Mouse (Mus musculus) CD4-positive helper T cell, adult 2 months (primary cell): ENCODE measurements around the gene Gnl2.

Experiments
- DNase-seq: peaks from one replicate; pipeline ENCODE4 v3.0.0-alpha.2; 2012; ENCODE audit warnings: low read depth, missing footprints, low spot score

The Gnl2 gene

DNA sequence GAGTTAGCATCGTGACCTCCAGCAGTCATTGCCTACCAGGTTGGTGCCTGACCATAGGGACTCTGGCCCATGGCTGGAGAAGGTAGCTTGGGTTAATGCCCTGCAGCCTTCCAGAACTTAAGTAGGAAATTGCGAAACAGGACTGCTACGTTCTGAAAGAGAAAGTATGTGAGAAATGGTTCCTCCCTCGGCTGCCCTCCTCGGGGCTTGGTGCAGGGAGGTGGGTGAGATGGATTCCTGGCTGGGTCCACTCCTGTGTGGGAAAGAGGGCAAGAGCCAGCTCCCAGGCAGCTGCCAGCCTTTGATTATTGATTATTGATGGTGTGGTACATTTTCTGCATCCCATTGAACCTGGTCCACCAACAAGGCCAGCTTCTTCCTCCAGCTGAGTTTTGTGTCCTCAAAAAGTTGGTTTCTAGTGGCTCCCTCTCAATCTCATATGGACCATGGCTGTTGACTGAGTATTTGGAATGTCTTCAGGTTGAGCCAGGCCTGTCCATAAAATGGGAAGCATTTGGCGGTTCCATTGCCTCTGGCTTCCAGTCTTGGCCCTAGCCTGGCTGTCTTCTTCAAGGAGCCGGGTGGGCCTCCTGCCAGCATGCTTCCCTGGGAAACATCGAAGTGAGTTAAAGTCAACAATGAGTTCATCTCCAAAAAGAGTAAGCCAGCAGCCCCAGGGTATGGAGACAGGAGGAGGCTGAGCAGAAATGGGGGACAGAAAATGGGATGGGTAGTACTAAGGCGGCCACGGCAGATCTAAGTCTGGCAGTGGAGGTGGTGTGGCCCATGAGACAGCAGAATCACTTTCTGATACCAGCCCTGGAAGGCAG is at the start of gene Gnl2:
TSS of gene Gnl2 (plus strand) at position 780 of the 830 bp plus-strand sequence.
- no peak for DNase-seq

DNA sequence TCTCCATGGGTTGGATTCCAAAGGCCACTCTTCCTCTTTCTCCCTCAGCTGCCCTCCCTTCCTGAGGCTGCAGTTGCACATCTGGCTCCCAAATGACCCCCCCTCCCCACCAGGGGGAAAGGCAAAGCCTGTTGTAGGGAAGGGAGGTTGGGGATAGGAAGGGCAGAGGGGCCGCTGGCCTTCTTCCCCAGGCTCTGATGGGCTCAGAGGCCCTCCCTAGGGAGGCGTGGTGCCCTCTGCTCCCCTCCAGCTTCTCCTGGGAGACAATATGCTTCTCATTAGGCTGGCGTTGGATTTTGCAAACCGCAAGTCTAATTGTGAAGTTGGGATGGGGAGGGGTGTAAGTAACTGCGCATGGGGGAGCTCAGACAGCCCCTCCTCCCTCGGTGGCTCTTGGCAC is 47.7 kb upstream of the Gnl2 start:
- DNase-seq, result no peak

DNA sequence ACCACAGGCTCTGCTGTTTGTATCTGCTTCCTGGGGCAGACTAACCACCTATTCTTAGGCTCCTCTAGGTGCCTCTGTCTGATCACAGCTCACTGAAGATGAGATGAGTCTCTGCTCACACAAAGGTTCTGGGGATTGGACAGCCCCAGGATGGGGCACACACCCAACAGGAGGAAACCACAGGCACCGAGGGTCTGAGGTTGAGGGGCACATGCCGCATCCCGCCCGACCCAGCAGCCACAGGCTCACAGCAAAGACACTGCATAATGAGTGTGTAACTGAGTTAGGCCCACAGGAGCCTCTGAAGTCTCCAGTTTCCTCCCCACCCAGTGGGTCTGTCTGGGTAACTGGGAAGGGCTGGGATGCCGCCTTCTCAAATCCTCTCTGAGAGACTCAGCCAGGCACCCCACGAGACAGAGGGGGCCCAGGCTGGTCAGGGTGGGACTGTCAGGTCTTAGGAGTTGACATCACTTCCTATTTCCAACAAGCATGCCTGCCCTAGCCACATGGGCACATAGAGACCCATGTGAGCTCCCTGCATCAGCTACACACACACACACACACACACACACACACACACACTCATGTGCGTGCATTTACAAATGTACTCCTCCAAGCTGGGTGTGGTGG is 47.1 kb upstream of the Gnl2 start:
- no peak for DNase-seq

DNA sequence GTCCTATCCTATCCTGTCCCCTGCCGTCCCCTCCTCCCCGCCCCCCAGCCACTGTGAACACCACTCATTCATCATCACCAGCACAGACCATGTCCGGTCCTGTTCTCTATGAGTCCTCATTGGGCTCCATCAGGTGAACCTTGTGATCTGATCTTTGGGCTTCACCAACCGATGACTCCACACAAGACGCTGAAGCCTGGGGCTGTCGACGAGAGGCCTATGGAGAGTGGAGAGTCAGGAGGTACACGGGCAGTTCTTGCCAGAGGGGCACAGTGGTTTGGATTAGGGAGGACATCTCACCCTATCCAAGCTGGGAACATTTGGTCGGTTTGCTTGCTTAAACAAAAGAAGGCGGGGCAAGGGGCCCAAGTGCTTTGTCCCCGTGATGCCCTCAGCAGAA is 46.2 kb upstream of the Gnl2 start:
- no peak for DNase-seq

DNA sequence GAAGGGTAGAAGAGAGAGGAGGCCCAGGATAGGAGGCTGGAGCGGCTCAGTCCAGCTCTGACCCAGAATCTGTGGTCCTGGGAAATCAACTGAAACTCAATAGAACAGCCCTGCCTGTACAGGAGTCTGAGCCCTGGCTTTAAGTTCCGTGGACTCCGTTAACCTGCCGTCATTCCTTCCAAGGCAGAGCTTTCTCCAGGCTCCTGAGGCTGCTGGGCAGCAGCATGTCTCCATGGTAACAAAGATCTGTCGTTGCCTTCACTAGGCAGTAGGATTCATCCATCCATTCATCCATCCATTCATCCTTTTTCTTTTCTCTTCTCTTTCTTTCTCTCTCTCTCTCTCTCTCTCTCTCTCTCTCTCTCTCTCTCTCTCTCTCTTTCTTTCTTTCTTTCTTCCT is 45.7 kb upstream of the Gnl2 start:
- no peak for DNase-seq

DNA sequence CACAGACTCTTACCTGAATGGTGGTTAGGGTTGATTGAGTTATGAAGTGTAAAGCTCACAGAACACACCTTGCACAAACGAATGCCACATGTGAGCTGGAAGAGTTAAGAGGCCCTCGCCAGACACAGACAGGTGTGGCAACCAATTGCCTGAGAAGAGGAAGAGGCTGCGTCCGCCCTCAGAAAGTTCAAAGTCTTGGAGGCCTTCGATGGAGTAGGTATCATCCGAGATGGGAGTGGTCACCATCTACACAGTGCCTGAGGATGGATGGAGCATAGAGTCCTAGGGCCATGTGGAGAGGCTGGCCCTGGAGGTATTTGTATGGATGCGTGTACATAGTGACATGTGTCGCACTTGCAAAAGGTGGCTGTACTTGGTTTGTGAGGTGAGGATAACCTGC is 45.3 kb upstream of the Gnl2 start:
- DNase-seq, result no peak

DNA sequence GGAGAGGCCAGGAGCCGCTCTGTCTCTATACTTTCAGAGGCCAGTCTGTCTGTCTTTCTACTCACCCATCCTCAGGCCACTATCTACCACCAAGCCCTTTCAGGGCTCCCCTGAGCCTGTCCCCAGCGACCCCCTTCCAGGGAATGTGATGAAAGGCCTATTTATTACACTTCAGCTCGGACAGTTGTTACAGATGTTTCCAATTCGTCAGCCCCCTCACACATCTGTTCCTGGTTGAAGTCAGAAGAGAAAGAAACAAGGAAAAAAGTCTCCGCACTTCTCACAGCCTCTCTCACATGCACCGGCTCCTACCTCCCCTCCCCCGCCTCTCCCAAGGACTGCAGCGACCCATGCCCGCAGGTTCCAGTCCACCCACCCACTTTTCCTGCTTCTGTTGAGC is 44.1 kb upstream of the Gnl2 start:
- DNase-seq, result no peak

DNA sequence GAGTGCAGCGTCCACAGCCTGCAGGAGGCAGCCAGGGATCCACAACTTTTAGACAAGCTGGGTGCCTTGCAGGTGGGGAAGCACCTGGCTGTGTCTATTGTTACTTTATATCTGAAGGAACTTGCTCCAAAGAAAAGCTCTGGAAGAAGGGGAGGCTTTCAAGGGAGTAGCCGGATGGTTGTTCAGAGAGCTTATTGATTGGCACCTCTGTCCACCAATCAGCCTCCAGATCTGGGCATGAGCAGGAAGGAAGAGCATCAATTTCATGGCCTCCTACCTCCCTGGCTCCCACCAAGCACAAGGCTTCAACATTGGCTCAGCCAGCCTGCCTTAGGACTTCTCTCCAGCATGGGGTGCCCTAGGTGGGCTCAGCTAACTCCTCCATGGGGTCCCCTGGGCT is 43.1 kb upstream of the Gnl2 start:
- no peak for DNase-seq

DNA sequence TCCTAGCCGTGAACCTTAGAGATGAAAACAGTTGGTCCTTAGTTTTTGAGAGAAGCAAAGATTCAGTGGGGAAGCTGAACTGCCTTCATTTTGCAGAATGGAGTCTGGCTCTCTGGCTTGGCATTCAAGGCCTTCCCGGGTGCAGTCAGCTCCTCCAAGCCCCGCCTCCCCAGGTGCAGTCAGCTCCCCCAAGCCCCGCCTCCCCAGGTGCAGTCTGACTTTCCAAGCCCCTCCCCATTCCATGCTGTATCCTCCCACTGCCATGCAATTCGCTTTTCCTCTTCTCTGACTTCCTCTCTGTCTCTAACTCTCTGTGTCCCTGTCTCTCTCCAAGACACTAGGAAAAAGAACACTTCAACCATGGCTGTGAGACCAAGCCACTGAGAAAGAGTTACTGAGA is 38.2 kb upstream of the Gnl2 start:
- no peak for DNase-seq

DNA sequence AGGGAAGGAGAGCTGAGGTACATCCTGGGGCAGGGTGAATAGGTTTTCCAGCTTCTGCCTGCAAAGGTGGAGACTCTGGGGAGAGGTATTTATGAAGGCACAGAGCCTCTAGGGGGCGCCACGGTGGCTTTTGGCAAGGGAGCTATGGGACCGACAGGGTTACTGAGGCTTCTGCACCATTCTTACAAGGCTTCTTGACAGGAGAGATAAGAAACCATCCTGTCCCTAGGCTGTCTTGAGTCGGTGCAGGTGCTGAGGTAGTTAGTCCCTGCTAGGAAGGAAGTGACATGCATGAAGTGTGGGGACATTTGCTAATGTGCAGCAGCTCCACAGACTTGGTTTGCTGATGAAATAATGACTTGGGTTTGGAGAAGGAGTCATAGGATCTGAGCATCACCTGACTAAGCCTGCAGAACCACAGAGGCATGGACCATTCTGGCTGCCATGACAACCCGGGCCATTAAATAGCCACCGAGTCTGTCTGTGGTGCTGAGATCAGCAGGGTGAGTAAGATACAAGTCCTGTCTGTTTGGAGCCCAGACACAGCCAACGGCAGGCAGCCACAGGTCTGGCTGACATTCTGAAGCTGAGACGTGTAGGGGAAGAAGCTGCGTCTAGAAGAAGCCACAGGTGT is 32.4 kb upstream of the Gnl2 start:
- DNase-seq, result no peak

DNA sequence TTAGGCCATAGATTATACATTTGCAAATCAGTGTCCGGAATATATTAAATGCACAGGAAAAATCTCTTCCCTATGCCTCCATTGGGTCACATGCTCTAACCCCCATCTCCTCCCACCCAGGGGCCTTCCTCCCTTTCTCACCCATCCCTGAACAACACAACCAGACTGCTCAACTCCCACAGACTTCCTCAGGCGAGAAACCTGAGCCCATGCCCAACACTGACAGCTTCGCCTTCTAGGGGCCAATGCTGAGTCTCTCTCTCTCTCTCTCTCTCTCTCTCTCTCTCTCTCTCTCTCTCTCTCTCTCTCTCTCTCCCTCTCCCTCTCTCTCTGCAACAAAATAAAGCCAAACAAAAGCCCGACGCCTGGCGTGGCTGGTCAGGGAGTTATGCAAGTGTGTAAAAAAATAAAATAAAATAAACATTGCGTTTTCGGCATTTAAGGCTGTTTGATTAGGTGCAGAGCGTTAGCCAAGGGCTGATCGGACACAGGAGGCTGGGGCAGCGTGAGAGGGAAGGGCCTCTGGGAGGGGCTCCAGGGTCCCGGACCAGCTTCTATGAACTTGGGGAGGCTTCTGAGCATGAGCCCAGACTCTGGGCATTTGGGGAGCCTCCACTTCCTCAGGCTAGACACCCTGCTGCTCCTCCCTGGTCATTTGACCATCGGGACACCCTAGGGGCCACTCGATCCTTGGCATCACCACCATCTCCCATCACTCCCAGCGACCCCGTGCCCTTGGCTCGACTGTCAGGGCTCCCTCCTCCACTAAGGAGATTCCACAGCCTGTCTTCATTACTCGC is 31.3 kb upstream of the Gnl2 start:
- no peak for DNase-seq

DNA sequence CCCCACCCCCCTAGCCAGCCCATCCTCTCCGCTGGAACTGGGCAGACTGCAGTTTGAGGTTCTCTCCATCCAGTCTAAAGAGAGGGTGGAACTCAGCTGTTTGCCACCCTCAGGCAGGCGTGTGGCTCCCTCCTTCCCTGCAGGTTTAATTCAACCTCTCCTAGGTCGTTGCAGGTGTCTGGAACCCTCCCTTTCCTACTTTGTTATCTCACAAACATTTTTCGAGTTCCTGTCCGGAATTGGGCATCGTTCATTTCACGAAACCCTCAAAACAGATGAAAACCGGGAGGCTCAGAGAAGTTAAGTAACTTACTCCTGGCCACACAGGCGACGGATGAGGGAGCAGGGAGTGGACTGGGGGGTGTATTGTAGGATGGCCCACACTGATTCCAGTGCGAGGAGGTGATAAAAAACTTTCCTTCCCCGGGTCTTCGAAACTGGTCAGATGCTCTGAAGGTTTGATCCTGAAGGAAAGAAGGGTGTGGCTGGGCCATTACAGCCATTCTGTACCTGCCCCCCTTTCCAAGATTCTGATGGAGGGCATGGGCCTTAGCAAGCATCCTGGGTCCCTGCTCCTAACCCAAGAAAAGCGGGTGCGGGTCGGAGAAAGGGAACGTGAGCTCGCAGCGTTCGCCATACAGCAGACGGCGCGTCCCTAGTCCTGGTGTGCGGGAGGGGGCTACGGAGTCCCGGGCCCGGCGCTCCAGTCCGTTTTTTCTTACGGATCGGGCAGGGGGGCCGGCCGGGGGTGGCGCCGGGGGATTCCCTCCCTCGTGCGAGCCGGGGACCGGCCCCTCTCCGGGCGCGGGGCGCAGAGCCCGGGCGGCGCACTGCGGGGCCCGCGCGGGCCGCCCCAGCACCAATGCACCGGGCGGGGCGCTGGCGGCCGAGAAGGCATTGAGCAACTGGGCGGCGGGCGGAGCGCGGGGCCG is 30.4 kb upstream of the Gnl2 start, which contains the start of gene Rspo1:
TSS of gene Rspo1 (plus strand) at position 760 of the 932 bp plus-strand sequence.
- DNase-seq, result no peak

DNA sequence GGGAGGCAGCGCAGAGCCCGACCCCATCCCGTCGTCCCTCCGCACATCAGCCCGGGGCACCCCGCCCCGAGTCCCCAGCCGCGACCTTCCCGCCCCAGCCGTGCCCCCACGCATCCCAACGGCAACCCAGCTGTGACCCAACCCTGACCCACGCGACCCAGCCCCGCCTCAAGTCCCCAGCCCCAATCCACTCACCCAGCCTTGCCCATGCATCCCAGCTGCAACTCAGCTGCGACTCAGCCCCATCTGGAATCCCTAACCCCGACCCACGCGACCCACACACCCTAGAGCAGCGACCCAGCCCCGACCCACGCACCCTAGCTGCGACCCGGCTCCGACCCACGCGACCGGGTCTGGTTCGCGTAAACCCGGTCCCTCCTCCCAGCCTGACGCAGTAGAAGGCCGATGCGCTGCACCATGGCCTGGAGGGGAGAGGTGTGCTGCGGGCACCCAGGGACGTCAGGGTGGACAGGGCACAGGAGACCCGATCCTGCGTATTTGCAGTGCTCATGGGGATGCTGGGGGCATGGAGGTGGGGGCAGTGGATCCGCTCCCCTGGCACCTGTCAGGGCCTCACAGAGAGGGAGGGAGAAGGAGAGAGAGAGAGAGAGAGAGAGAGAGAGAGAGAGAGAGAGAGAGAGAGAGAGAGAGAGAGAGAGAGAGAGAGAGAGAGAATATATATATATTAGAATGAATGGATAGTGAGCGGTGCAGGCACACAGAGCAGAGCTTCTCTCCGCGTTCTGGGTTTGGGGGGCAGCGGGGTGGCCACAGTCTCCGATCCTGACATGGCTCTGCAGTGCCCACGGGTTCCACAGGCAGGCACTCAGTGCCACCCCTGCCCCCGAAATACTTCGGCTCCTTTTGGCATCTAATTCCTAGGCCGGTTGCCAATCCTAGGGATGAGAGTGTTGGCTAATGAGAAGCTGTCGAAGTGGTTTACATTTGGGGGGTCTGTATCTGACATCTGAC is 29.4 kb upstream of the Gnl2 start:
- DNase-seq, result no peak

DNA sequence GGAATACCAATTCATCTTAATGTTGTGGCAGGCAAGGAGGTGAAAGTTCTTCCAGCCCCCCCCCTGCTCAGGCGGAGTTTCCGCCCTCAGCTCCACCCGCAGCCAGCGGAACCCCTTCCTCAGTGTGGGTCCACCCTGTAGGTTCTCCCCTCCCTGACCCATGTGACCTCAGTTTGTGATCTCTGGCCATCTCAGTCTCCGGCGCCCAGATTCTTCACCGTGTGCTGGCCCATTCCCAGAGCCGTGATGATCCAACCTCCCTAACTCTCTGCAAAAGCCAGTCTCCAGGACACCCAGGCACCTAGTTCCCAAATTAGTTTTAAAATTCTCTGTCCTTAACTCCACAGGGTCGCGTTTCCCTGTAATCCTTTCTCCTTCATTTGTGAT is 28.7 kb upstream of the Gnl2 start:
- no peak for DNase-seq

DNA sequence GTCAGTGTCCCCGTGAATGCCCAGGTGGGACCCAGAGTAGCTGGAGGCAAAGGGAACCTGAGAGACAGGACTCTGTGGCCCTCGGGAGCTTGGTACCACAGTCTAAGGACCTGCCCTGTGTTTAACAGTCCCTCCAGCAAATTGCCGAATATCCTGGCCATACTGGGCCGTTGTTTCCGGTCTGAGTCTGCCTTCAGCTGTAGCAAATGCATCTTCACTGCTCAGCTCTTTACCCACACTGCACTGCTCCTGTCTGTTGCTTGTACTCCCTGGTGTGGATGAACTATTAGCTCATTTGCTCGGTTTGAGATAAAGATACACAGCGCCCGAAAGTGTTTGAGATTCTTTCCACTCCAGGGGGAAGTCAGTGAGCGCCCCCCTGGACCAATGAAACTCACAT is 28.0 kb upstream of the Gnl2 start:
- no peak for DNase-seq

DNA sequence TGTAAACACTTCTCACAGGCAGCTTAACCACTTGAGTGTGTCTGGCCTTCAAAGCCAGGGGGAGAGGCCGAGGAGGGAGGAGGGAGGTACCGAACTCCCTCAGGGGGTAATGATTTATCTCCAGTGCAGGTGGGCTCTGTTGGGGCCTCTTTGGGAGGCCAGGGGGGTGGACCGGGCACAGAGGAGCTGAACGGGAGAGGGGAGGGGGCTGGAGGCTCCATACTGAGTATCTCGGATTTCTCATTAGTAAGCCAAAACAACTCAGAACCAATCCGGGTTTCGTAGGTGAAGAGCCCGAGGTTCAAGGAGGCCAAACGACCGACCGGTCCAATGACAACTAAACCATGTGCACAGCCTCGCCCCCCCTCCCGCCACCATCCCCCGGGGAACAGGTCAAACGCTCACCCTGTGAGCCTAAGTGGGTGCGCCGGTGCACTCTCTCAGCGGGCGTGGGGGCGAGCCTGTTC is 26.6 kb upstream of the Gnl2 start:
- DNase-seq, result no peak

DNA sequence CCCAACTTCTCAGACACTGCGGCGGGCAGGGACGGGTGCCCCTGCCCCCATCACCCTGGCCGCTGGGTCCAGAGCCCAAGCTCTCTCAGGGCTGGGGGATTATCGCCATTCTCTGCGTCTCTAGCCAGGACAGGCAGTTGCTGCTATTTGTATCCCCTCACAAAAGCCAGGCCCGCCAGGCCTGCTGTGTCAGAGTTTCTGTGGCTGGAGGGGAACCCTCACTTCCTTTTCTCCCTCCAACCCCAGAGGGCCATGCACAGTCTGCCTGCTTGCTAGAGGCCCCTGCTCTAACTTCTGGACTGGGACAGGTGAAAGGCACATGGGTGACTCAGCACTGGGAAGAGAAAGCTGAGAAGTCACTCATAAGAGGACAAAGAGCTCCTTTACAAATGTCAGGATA is 26.1 kb upstream of the Gnl2 start:
- DNase-seq, result no peak

DNA sequence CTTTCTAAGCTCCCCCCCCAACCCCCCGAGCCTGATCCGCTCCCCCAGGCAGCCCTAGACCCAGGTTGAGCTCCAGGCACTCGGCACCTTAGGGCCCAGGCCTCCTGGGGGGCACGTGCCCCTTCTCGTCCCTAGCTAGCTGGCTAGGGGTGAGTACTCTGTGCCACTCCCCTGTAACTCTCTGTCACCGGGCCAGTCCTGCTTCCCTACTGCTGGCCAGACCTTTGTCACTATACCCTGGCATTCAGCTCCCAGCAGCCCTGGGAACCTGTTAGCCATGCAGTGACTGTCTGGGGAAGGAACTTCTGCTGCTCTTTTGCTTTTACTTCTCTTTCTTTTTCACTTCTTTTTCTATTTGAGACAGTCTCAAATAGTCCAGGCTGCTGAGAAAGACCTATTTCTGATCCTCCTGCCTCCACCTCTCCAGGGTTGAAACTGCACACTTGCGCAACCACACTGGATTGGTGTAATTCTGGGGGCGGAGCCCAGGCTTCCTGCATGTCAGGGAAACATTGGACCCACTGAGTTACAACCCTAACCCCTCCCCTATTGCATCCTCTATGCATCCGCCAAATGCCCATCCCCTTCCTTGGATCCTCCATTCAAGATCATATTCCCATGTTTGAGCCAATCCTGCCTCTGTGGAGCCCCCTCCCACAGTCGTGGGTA is 18.8 kb upstream of the Gnl2 start:
- no peak for DNase-seq

DNA sequence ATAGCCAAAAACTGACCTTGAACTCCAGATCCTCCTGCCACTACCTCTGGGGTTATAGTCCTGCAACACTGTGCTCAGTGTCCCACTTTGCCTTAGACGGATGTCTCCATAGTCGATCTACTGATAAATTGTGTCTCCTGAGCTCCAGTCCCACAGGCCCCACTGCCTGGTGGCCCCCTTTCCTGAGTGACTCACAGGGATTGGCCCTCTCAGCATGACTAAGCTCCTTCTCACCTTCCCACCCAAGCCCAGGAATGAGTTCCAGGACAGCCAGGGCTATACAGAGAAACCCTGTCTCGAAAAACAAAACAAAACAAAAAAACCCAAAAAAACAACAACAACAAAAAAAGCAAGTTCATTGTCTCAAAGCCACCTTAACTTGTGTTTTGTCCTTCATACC is 16.8 kb upstream of the Gnl2 start:
- no peak for DNase-seq
